Mouse (Mus musculus): ENCODE results near the gene Arl14. TPM values are rescaled to one million over a fixed set of nuclear protein-coding genes. Genes with fewer than 3 reads are reported as not detected.

Gene Arl14
- polyA plus RNA-seq, 1 experiment from 2014 or later, result not detected

Other genes starting within 250 kb of the Arl14 start
- 9.3 and 9.7 TPM in 2 replicates for gene Ift80, start 217.8 kb upstream of the Arl14 start, polyA plus RNA-seq (2014; fragmentation: Nextera tagmentation; extraction: Ambion mirVana)
- gene Smc4, start 217.7 kb upstream of the Arl14 start, polyA plus RNA-seq (2014; fragmentation: Nextera tagmentation; extraction: Ambion mirVana), result 150 and 151 TPM in 2 replicates
- gene Trim59, start 177.7 kb upstream of the Arl14 start, polyA plus RNA-seq (2014; fragmentation: Nextera tagmentation; extraction: Ambion mirVana), result 66.3 and 67.0 TPM in 2 replicates
- gene Kpna4, start 95.3 kb upstream of the Arl14 start, polyA plus RNA-seq (2014; fragmentation: Nextera tagmentation; extraction: Ambion mirVana), result 27.2 and 31.2 TPM in 2 replicates
- gene Ppm1l, start 94.4 kb downstream of the Arl14 start, polyA plus RNA-seq (2014; fragmentation: Nextera tagmentation; extraction: Ambion mirVana), result 10.9 and 12.0 TPM in 2 replicates

Measured in heart, embryonic 14.5 days (tissue).